Mouse (Mus musculus): ENCODE results near the gene Msantd2. TPM values are rescaled to one million over a fixed set of nuclear protein-coding genes. Genes with fewer than 3 reads are reported as not detected.

The Msantd2 gene
- total RNA-seq (2023) = 10 to 100 TPM; 19.3 to 19.9 TPM

GRCm38 (mm10) chr9:37488611-37489396 is at the start of gene Msantd2:
Gene Msantd2 (plus strand): TSS chr9:37489319.

GRCm38 (mm10) chr9:37527396-37528224 is 38.5 kb downstream of the Msantd2 start, which contains the start of gene Esam:
Gene Esam (plus strand): TSS chr9:37528078.

GRCm38 (mm10) chr9:37539170-37540025 is 50.3 kb downstream of the Msantd2 start, which contains the start of gene Vsig2:
Gene Vsig2 (plus strand): TSS chr9:37539255.

GRCm38 (mm10) chr9:37552536-37553293 is 63.6 kb downstream of the Msantd2 start, which contains the start of gene Nrgn:
Gene Nrgn (minus strand): TSS chr9:37552904.

GRCm38 (mm10) chr9:37554838-37555748 is 66.0 kb downstream of the Msantd2 start, which contains the start of gene Siae:
Gene Siae (plus strand): TSS chr9:37555698.

Other genes with a start within 250 kb of the Msantd2 start
- 10 to 100 TPM; 22.7 to 25.3 TPM for gene Slc37a2, start 233.6 kb upstream of the Msantd2 start, total RNA-seq (2023)
- gene Ccdc15, start 140.9 kb upstream of the Msantd2 start, total RNA-seq (2023) = 1 to 10 TPM; 3.8 to 4.8 TPM
- not detected for gene Hepacam, start 122.0 kb upstream of the Msantd2 start, total RNA-seq (2023)
- gene Robo4, start 87.4 kb upstream of the Msantd2 start, total RNA-seq (2023) = not detected
- gene Robo3, start 56.1 kb upstream of the Msantd2 start, total RNA-seq (2023) = not detected
- gene Esam, start 38.8 kb downstream of the Msantd2 start, total RNA-seq (2023) = 1 to 10 TPM; 2.8 to 3.3 TPM
- not detected for gene Vsig2, start 49.9 kb downstream of the Msantd2 start, total RNA-seq (2023)
- not detected for gene Nrgn, start 63.6 kb downstream of the Msantd2 start, total RNA-seq (2023)
- gene Siae, start 66.4 kb downstream of the Msantd2 start, total RNA-seq (2023) = 10 to 100 TPM in 1 of 2 experiments, 1 to 10 TPM in 1; 9.3 to 11.4 TPM
- gene Spa17, start 124.4 kb downstream of the Msantd2 start, total RNA-seq (2023) = not detected
- gene Tbrg1, start 168.0 kb downstream of the Msantd2 start, total RNA-seq (2023) = 10 to 100 TPM; 23.0 to 23.5 TPM
- gene Panx3, start 179.9 kb downstream of the Msantd2 start, total RNA-seq (2023) = not detected
- gene Olfr160, start 226.9 kb downstream of the Msantd2 start, total RNA-seq (2023) = not detected

Data from monocyte, adult 59 days (primary cell).